Mouse (Mus musculus) cerebellum, adult (tissue): ENCODE measurements around the gene Stard8.
A peak's percentile ranks its signal among the peaks of the same experiment; 100 is the strongest.
"Not testable (repeated sequence)": the region's sequence is repeated elsewhere in the genome, so short reads cannot be mapped to it uniquely, and the experiment has no call there.

Experiments
- ATAC-seq: cut with Nextera tagmentation; 2 replicates; pipeline ENCODE4 v1.9.2; 2017; ENCODE audit warnings: mild to moderate bottlenecking, moderate library complexity, mixed read lengths; ENCODE audit not compliant: insufficient number of reproducible peaks, low FRiP score, low TSS enrichment

Gene Stard8

GRCm38 (mm10) chrX:99003046-99003445 lies at the start of gene Stard8:
Gene Stard8, plus strand, starts transcription at chrX:99003248.
- no peak for ATAC-seq

DNA sequence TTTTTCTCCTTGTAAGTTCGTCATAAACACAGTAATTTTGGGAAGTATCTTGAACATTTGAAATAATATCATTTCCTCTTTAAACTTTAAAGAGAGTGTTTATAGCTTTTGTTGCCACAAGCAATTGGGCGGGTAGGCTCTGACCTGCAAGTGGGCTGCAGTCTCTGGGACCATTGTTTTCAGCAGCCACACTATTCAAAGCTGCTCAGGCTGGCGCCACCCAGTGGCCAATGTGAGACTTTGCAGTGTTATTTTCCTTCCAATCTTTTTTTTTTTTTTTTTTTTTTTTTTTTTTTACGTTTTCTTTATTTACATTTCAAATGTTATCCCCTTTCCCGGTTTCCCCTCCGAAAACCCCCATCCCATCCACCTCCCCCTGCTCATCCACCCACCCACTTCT lies 49.1 kb upstream of the Stard8 start:
- no peak for ATAC-seq

DNA sequence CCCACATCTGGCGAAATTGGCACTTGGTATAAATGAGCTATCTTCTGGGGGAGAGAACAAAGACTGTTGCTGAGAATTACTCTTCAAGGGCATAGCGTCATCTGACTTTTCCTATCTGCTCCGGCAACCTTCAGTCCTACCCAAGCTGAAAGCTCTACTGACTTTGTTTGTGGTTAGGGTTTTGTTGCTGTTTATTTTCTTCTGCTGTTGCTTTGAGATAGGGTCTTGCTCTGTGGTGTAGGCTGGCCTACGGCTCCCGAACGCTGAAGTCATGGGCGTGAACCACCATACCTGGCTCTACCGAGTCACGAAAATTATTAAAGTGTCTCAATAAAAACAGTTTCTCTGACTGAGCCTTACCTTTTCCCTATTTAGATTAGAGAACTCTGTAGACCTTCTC lies 44.8 kb upstream of the Stard8 start:
- ATAC-seq, result no peak

DNA sequence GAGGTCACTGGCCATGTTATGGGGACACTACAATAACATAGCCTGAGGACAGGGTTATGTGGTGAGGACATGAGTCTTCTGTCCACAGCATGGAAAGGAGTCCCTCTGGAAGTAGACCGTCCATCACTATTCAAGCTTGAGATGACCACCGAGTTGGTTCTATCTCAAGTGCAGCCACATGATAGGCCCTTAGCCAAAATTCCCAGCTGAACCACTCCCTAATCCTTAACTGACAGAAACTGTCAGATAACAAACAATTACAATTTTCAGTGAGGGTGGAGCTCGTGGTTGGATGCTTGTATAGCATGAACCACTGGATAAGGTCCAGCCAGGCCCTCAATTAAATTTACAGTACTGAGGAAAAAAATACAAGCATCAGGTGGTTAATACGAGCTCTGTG lies 44.0 kb upstream of the Stard8 start:
- ATAC-seq, result no peak

DNA sequence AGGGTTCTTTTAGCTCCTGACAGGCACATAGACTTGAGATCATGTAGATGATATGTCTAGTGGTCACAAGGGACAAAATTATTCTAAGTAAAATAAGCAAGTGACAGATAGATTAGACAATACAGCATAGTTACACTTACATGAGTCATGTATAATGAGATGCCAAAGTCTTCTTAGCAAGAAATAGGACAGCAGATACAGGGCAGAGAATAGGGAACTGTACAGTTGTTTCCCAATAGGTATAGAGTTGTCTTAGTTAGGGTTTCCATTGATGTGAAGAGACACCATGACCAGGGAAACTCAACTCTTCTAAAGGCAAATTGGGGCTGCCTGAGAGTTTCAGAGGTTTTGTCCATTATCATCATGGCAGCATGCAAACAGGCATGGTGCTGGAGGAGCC lies 39.3 kb upstream of the Stard8 start:
- ATAC-seq, result no peak

- ATAC-seq, result no peak
These were observed 38.5 kb upstream of the Stard8 start for GRCm38 (mm10) chrX:98964513-98964912.

DNA sequence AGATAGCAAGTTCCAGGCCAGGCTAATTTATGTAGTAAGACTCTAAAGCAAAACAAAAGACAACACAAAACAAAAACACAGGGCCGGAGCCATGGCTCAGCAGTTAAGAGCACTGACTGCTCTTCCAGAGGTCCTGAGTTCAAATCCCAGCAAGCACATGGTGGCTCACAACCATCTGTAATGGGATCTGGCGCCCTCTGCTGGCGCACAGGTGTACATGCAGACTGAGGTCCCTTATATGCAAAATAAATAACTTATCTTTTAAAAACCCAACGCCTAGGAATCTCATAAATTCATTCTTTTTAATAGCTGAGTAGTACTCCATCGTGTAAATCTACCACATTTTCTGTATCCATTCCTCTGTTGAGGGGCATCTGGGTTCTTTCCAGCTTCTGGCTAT lies 16.4 kb upstream of the Stard8 start:
- ATAC-seq, result not testable (repeated sequence)

DNA sequence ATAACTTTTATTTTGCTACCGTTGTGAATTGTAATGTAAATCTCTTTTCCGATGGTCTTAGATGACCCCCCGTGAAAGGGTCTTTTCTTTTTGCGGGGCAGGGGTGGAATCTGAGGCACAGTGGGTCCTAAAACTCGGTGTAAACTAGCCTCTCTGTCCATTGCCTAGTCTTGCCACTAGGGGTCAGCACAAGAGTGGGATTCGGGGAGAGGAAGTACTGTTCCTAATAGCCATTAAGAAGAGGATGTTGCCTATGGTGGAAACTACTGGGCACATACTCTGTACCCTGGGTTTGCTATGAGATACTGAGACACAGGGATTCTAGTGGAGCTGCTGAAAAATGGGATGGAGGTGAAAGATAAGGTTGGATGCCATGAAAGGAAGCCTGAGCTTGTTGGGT lies 13.5 kb upstream of the Stard8 start:
- ATAC-seq, result no peak

DNA sequence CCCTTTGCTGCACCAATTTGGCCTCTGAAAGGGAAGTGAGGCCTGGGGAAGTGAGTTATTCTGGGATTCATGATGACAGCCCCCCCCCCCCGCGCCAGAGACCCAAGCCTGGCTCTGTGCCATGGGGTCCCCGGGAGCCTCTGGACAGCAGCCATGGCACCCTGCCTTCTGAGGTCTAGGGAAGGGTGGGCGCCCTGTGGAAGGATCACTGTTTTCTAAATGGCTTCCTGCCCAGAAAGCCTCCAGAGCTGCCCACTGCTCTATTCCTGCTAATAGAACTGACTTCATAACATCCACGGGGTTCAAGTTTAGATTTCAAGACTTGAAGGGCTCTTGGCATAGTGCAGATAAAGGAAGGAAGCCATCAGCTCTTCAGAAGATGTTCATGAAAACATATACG lies 983 bp upstream of the Stard8 start:
- ATAC-seq, result no peak

DNA sequence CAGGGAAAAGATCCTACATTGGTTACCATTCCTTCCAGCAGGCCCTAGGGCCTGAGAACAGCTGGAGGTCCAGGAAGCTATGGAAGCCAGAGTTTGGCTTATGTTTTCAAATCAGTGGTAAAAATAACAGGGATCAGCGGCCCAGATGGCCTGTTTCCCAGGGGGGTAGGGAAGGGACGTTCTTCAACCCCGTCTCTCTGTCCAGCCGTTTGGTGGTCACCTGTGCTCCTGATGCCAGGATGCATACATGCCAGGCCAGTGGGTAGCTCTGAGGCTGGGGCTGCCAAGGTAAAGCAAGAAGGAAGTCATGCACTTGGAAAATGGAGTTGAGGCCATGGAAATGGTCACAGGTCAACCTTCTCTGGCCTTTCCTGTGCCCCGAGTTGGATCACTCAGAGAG lies 7.5 kb downstream of the Stard8 start:
- no peak for ATAC-seq

DNA sequence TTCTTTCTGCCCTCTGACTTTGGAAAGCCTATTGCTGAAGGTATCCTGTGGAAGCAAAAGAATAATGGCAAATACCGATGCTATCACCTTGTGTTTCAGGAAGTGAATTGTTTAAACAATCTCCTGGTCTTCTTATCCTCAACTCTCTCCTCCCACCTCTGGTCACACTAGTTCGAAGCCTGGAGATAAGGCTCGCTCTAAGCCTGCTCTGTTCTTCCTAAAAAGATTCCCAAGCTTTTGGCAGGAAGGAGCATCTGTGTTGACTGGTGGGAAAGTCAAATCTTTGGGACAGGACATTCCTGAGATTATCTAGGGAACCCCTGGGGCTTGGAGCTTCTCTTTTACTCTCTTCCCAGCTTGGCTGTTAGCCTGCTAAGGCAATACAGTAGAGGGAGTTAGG lies 8.2 kb downstream of the Stard8 start:
- no peak for ATAC-seq

DNA sequence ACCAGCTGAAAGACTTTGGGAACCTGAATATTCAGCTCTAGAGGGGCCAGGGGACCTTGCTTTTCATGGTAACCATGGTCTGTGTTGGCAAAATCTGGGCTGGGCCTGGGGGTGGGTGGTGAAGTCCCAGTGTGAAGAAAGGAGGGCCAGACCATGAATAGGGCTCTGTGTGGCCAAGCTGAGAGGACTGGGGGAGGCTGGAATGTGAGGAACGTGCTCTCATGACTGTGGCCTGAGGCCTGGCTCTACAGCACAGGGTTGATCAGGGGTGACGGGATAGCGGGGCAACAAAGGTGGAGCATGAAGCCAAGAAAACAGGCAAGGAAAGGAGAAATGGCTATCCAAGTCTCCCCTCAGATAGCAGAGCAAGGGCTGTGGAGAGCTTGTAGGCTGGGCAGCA lies 9.4 kb downstream of the Stard8 start:
- ATAC-seq, result no peak

- ATAC-seq, result no peak
These were observed 12.7 kb downstream of the Stard8 start for GRCm38 (mm10) chrX:99015705-99016104.

DNA sequence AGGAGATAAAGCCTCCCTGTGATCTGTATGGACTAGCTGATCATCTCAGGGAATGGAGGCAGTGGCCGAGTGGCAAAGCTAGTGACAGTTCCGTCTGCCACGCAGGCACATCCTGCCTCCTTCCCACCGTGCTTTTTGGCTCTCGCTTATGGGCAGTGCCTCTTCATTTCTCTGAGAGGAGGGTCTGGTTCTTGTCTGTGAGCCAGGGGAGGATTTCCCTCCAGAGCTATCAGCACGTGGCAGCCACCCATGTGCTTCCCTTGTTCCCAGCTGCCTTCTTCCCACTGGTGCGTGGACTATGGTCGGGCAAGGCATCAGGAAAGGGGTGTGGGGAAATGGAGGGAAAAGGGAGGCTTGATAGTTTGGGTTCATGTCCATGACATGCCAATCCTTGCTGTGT lies 13.9 kb downstream of the Stard8 start:
- ATAC-seq, result no peak

- no peak for ATAC-seq
These were observed 14.8 kb downstream of the Stard8 start for GRCm38 (mm10) chrX:99017874-99018273.

DNA sequence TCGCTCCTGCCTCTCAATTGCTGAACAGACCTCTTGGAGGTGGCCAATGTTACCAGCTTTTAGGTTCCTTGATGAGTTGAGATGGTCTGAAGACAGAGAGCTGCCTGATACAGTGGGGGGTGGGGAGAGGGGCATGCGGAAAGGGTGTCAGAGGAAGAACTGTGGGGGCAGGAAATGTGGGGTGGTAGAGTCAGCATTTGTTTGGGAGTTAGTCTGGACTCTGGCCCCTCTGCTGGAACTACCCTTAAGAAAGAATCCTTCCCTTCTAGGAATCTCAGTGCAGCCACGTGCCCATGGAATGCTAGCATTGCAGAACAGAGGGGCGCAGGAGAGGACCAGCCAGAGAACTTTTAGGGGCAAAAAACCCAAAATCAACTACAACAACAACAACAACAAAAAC lies 16.3 kb downstream of the Stard8 start:
- no peak for ATAC-seq

DNA sequence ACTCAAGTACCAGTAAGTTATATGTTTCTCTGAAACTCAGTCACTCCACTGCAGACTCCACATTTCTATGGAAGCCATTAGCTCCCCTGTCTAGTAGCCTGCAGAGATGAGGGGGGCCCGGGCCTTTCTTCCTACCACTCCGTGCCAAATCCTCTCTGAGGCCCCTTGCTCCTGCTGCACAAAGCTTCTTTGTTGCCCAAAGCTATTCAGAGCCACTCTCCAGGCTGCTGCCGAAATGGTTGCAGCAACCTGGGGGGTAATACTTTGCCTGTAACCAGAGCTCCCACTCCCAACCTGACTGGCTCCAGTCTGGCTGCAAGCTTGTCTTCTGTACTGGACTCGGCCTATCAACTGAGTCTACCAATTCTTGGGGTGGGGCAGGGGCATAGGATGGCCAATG lies 17.2 kb downstream of the Stard8 start:
- ATAC-seq, result no peak

DNA sequence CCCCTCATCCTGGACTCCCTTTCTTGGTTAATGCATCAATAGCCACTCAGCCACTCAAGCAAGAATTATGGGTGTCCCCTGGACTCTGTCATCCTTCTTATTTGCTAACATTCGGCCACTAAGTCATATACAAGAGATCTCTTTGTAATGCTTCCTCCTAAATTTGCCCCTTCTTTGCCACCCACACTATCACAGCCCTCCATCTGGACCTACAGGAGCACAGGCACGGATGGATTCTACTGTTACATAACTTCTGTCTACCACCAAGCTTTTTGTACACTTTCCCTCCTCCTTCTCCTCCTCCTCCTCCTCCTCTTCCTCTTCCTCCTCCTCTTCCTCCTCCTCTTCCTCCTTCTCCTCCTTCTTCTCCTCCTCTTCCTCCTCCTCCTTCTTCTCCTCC lies 18.5 kb downstream of the Stard8 start:
- ATAC-seq, result no peak

DNA sequence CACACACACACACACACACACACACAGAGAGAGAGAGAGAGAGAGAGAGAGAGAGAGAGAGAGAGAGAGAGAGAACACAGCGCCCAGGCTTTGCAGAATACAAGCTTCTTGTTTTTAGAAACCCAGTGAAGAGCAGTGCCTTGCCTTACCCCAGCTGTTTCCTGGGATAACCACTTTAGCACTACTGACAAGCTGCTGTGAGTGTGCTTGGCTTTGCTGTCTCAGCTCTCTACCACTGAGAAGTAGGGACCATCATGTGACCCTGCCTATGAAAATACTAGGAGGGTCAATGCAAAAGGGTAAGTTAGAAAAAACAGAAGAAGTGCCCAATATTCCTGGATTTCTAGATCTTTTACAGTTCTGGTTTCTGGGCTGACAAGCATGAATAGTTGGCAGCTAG lies 20.9 kb downstream of the Stard8 start:
- no peak for ATAC-seq

- no peak for ATAC-seq
These were observed 32.4 kb downstream of the Stard8 start for GRCm38 (mm10) chrX:99035407-99035806.

DNA sequence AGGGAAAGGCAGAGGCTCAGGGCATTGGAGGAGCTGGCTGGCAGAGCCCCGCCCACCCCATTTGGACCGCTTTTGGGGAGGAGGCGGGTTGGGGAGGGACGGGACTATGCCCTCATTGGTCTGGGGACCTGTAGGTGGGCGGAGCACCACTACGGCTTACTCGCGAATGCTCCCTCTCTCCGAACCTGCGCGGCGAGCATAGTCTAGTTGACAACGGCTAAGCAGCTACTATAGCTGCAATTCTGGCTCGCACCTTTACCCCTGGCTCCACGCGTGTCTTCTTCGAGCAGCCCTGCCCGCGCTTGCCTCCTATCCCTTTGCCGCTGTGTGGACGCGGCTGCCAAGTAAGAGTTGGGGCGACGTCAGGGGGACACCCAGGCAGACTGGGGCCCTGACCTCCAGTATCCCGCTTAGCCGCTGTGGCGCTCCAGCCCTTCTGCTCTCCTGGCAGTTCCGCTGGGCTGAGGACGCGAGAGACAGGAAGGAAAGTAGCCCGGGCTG lies 39.5 kb downstream of the Stard8 start:
- peak; percentile 88; the same call in 1 of the 2 replicates for ATAC-seq

DNA sequence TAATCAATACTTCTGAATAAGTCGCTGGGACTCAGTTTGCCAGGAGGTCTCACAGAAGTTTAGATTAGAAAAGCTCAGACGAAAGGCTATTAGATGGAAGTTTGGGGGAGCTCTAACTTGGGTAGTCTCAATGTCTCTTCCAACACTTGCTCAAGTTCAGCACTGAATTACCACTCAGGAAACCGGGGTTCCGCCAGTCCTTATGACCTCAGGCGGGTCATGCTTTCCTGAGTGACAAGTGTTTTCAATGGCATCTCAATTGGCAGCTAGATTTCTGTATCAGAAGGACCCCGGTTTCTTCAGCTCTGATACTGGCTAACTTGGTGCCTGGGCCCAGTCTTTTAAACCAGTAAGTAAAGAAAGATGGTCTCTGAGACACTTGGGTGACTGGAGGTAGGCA lies 40.2 kb downstream of the Stard8 start:
- no peak for ATAC-seq

DNA sequence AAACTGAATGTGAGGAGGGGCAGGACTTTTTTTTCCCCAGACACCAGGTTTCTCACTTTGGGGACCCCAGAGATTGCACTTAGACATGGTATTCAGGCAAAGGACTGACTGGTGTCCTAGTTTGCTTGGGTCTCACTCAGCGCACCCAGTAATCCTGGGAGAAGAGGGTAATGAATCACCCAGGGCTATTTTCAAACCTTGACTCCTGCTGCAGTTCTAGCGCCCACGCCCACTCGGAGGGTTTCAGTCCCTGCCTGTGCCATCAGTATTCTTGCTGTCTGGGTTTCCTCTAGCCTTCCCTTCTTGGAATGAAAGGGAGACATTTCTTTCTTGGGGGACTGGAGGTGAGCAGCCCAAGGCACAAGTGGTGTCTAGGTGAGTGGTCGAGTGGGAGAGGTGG lies 40.7 kb downstream of the Stard8 start:
- no peak for ATAC-seq
